Comparison of ENCODE assay signal across 10 mouse cellular contexts in the genomic region with DNA sequence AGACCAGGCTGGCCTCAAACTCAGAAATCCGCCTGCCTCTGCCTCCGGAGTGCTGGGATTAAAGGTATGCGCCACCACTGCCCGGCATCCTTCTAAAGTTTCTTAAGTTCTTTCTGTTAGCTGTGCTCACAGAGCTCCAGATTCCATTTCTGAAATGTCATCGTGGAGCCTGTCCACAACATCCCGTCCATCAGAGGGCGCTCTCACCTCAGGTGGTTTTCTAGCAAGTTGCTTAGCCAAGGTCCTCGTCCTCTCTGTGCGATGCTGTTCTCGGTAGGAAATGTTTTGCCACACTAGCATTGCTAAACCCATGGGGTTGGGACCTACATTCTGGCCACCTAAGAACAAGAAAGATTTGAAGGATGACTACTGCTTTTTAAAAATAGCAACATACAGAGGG.
DNase-seq lines count a peak whose midpoint lies in the region; ATAC-seq and TF ChIP-seq lines count a peak whose summit lies in the region.
"Had no signal": no experiment of that assay in that cellular context is flagged by ENCODE, and none has a peak within 500 bp of the region (broad histone marks: within the 10 kb centered on the region; RNA-seq: fewer than 3 reads in every experiment).

No protein-coding gene starts in this region.

- H3K9ac ChIP-seq in hindbrain, embryonic 11.5 days (ENCODE audit: low read depth, low read length), result no peak overlapping the region
- no peak overlapping the region for H3K9ac ChIP-seq in hindbrain, embryonic 14.5 days
- no peak overlapping the region for H3K9ac ChIP-seq in lung, embryonic 14.5 days
- H3K9ac ChIP-seq: embryonic facial prominence, embryonic 12.5 days; liver, embryonic 15.5 days had no signal

- H3K27ac ChIP-seq in hindbrain, embryonic 11.5 days (ENCODE audit: low read depth, low read length), result no peak overlapping the region
- no peak overlapping the region for H3K27ac ChIP-seq in hindbrain, embryonic 14.5 days
- no peak overlapping the region for H3K27ac ChIP-seq in lung, embryonic 14.5 days (ENCODE audit: low read depth)
- H3K27ac ChIP-seq: embryonic facial prominence, embryonic 12.5 days; liver, embryonic 15.5 days had no signal

- no peak for ATAC-seq in hindbrain, embryonic 11.5 days (ENCODE audit: low FRiP score)
- no peak for ATAC-seq in hindbrain, embryonic 14.5 days (ENCODE audit: low FRiP score)
- no peak for ATAC-seq in lung, embryonic 14.5 days (ENCODE audit: insufficient read depth)
- ATAC-seq in erythroid progenitor cell, adult 5-6 weeks (replicated peaks; ENCODE audit: low FRiP score, poor library complexity, severe bottlenecking), result no peak

- H3K4me2 ChIP-seq in hindbrain, embryonic 11.5 days (replicated peaks; ENCODE audit: low read depth, low read length), result no peak overlapping the region
- no peak overlapping the region for H3K4me2 ChIP-seq in hindbrain, embryonic 14.5 days (replicated peaks)
- H3K4me2 ChIP-seq in lung, embryonic 14.5 days, result no peak overlapping the region
- H3K4me2 ChIP-seq: embryonic facial prominence, embryonic 12.5 days; liver, embryonic 15.5 days had no signal

- no peaks in the 10 kb centered on the region for H3K9me3 ChIP-seq in hindbrain, embryonic 11.5 days (ENCODE audit: control insufficient read depth, low read length)
- H3K9me3 ChIP-seq in hindbrain, embryonic 14.5 days (ENCODE audit: control insufficient read depth, low read length), result no peaks in the 10 kb centered on the region
- H3K9me3 ChIP-seq in lung, embryonic 14.5 days (ENCODE audit: low read depth, low read length), result no peaks in the 10 kb centered on the region
- H3K9me3 ChIP-seq: embryonic facial prominence, embryonic 12.5 days; liver, embryonic 15.5 days had no signal

- no peaks in the 10 kb centered on the region for H3K27me3 ChIP-seq in hindbrain, embryonic 11.5 days (ENCODE audit: control insufficient read depth, insufficient read depth, low read length)
- H3K27me3 ChIP-seq in hindbrain, embryonic 14.5 days (ENCODE audit: control insufficient read depth, insufficient read depth, low read length), result no peaks in the 10 kb centered on the region
- no peaks in the 10 kb centered on the region for H3K27me3 ChIP-seq in lung, embryonic 14.5 days (ENCODE audit: insufficient read depth, low read length)
- H3K27me3 ChIP-seq: embryonic facial prominence, embryonic 12.5 days; liver, embryonic 15.5 days had no signal

- peak; percentile 50 for TF ChIP-seq CTCF in lung, embryonic 14.5 days (IDR thresholded peaks at IDR 0.05; ENCODE audit: low read depth)

- 87% methylated on average over 10 of the region's 10 CpGs for WGBS in hindbrain, embryonic 11.5 days
- WGBS in hindbrain, embryonic 14.5 days, result 85% methylated on average over 10 of the region's 10 CpGs
- WGBS in lung, embryonic 14.5 days, result 85% methylated on average over 10 of the region's 10 CpGs

- no peaks in the 10 kb centered on the region for H3K36me3 ChIP-seq in hindbrain, embryonic 11.5 days (ENCODE audit: control insufficient read depth, insufficient read depth, low read length)
- peaks cover 68% of the 10 kb centered on the region for H3K36me3 ChIP-seq in hindbrain, embryonic 14.5 days (replicated peaks; ENCODE audit: control insufficient read depth, insufficient read depth)
- no peaks in the 10 kb centered on the region for H3K36me3 ChIP-seq in lung, embryonic 14.5 days (ENCODE audit: insufficient read depth)

- peak; percentile 15 for DNase-seq in hindbrain, embryonic 11.5 days (ENCODE audit: low spot score)
- DNase-seq in hindbrain, embryonic 14.5 days (ENCODE audit: low spot score), result no peak
- DNase-seq in MEL-GATA-1-ER (ENCODE audit: extremely low read depth, low read depth), result peak; percentile 3
- DNase-seq in embryo, embryonic 10.5 days (ENCODE audit: low spot score), result peak; percentile 32
- peak; percentile 75 for DNase-seq in kidney, postnatal 10 days
- peak; percentile 47 for DNase-seq in lung, embryonic 14.5 days
- peak; percentile 62 to 80 for DNase-seq in spleen, adult 18-20 months

- no peak overlapping the region for H3K4me3 ChIP-seq in hindbrain, embryonic 11.5 days (ENCODE audit: low read depth, low read length)
- no peak overlapping the region for H3K4me3 ChIP-seq in hindbrain, embryonic 14.5 days (replicated peaks; ENCODE audit: low read length)
- no peak overlapping the region for H3K4me3 ChIP-seq in lung, embryonic 14.5 days (ENCODE audit: low read depth, low read length)
- H3K4me3 ChIP-seq: embryonic facial prominence, embryonic 12.5 days; liver, embryonic 15.5 days had no signal

- H3K4me1 ChIP-seq in hindbrain, embryonic 11.5 days (replicated peaks; ENCODE audit: control insufficient read depth, insufficient read depth, low read length), result no peaks in the 10 kb centered on the region
- no peaks in the 10 kb centered on the region for H3K4me1 ChIP-seq in hindbrain, embryonic 14.5 days (replicated peaks; ENCODE audit: control insufficient read depth, insufficient read depth, low read length)
- no peaks in the 10 kb centered on the region for H3K4me1 ChIP-seq in lung, embryonic 14.5 days (ENCODE audit: insufficient read depth)
- H3K4me1 ChIP-seq: embryonic facial prominence, embryonic 12.5 days; liver, embryonic 15.5 days had no signal
